Mouse (Mus musculus): ENCODE results near the gene Slc16a5.

Gene Slc16a5

DNA sequence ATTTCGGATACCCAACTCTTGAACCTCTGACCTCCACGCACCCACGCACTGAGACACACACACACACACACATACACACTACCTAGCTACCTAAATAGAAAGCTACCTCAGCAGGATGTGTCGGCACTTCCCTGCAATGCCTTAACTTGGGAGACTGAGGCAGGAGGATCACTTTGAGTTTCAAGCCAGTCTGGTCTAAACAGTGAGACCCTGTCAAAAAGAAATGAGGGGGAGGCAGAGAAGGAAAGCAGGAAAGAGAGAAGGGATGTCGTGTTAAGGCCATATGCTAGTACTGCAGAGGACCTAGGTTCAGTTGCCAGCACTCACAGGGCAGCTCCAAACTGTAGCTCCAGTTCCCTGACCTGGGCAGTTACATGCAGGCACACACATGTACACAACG is 52.7 kb downstream of the Slc16a5 start:
- DNase-seq (ENCODE audit: low spot score): no peak

GRCm38 (mm10) chr11:115516942-115517341 is 54.7 kb downstream of the Slc16a5 start:
- no peak for DNase-seq (ENCODE audit: low spot score)

DNA sequence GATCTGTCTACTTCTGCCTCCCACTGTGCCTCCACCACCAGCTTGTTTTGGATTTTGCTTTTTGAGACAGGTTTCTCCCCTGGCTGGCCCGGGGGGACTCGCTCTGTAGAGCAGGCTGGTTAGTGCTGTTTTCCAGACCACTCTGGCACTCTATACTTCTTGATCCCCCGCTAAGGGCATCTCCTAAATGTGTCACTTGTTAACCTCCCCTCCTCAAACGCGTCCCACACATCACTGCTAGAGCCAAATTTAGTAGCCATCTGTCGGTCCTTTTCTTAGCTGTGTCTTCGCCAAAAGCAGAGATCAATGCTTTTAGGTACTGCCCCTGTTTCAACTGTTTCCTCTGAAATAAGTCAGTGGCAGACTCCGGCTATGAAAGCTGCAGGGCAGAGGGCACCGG is 56.4 kb downstream of the Slc16a5 start:
- DNase-seq (ENCODE audit: low spot score): no peak

DNA sequence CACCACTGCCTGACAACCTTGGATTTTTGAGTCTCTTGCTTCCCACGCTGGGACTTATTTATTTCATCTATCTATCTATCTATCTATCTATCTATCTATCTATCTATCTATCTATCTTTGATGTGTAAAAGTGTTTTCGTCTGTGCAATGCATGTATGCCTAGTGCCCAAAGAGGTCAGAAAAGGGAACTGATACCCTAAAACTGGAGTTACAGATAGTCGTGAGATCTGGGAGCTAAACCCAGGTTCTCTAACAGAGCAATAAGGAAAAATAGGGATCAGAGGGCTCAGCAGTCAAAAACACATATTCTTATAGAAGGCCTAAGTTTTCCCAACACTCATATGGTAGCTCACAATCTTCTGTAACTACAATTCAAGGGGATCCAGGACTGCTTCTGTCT is 57.3 kb downstream of the Slc16a5 start:
- DNase-seq (ENCODE audit: low spot score): no peak

- no peak for DNase-seq (ENCODE audit: low spot score)
Observed at GRCm38 (mm10) chr11:115520218-115520617, 57.9 kb downstream of the Slc16a5 start.

DNA sequence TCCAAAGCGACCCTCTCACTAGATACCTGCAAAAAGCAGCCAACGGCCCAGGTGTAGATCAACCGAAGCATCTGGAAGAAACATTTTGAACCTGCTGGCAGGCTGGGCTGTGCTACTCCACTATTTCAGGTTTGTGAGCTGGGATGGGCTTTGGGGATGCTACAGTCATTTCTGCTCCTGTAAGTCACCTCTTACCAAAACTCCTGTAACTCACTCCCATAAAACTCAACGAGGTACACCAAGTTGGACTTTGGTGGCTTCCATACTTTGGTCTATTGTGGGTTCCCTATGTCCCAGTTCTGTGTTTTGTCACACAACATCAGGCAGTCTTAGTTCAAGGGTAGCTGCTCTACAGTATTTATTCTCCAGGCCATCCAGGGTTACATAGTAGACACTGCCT is 58.8 kb downstream of the Slc16a5 start:
- no peak for DNase-seq (ENCODE audit: low spot score)

DNA sequence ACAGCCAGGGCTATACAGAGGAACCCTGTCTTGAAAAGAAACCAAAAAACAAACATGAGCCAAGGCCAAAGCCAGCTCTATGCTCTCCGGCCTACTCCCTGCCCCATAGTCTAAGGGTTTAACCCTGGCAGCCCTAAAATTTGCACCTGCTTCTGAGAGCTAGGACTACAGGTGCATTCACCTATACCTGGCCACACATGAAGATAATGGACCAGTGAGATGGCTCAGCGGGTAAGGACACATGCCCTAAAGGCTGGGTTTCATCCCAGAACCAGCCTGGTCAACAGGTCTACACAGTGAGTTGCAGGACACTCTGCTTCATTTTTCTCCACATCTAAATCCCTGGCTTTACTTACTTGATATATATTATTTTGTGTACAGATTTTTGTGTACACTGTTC is 60.0 kb downstream of the Slc16a5 start:
- DNase-seq (ENCODE audit: low spot score): no peak

GRCm38 (mm10) chr11:115522703-115523102 is 60.4 kb downstream of the Slc16a5 start:
- no peak for DNase-seq (ENCODE audit: low spot score)

All from ovary, postnatal 36 days (tissue).